Mouse (Mus musculus): ENCODE results near the gene Cep104. TPM values are rescaled to one million over a fixed set of nuclear protein-coding genes. Genes with fewer than 3 reads are reported as not detected.

Gene Cep104
- polyA plus RNA-seq, 1 experiment = 19.8 TPM

- peaks cover 10% of the 10 kb centered on the region for H3K36me3 ChIP-seq (ENCODE audit: control insufficient read depth, insufficient read depth)
- TF ChIP-seq MYOD1 (IDR thresholded peaks at IDR 0.05; ENCODE audit: control insufficient read depth, insufficient read length, low read depth) (no peak), MAX (IDR thresholded peaks at IDR 0.05) (peak; percentile 91), CTCF (IDR thresholded peaks at IDR 0.05; ENCODE audit: control insufficient read depth, insufficient read depth, insufficient read length) (no peak), USF1 (IDR thresholded peaks at IDR 0.05; ENCODE audit: low read depth) (peak; percentile 88), FOSL1 (IDR thresholded peaks at IDR 0.05; ENCODE audit: insufficient read depth, low read length, poor library complexity, severe bottlenecking) (no peak), CEBPB (IDR thresholded peaks at IDR 0.05; ENCODE audit: low read depth) (no peak), MYOG (IDR thresholded peaks at IDR 0.05; ENCODE audit: control insufficient read depth, extremely low read depth, insufficient read length) (no peak)
- no peaks in the 10 kb centered on the region for H3K27me3 ChIP-seq (ENCODE audit: control insufficient read depth, insufficient read depth, insufficient read length)
- peak within 1 kb of the TSS; percentile 65 for H3K4me3 ChIP-seq (ENCODE audit: insufficient read depth, poor library complexity, severe bottlenecking)
- peak within 1 kb of the TSS; percentile 72 for H3ac ChIP-seq (ENCODE audit: control insufficient read depth, insufficient read length, low read depth)
- H3K79me2 ChIP-seq (ENCODE audit: control insufficient read depth, insufficient read depth) = peaks cover 15% of the 10 kb centered on the region
- peaks cover 2% of the 10 kb centered on the region for H3K79me3 ChIP-seq (ENCODE audit: low read depth)
Measured at GRCm38 (mm10) chr4:153956569-153957405, 18.2 kb upstream of the Cep104 start, which contains the start of gene A430005L14Rik. Gene A430005L14Rik, plus strand, starts transcription at chr4:153957237.

- TF ChIP-seq FOSL1 (IDR thresholded peaks at IDR 0.05; ENCODE audit: insufficient read depth, low read length, poor library complexity, severe bottlenecking) (no peak), MYOG (IDR thresholded peaks at IDR 0.05; ENCODE audit: control insufficient read depth, extremely low read depth, insufficient read length) (no peak), CTCF (IDR thresholded peaks at IDR 0.05; ENCODE audit: control insufficient read depth, insufficient read depth, insufficient read length) (no peak), USF1 (IDR thresholded peaks at IDR 0.05; ENCODE audit: low read depth) (no peak), CEBPB (IDR thresholded peaks at IDR 0.05; ENCODE audit: low read depth) (no peak), MAX (IDR thresholded peaks at IDR 0.05) (no peak), MYOD1 (IDR thresholded peaks at IDR 0.05; ENCODE audit: control insufficient read depth, insufficient read length, low read depth) (no peak)
- H3K4me3 ChIP-seq (ENCODE audit: insufficient read depth, poor library complexity, severe bottlenecking) = peak overlapping the region; percentile 65
- peaks cover 12% of the 10 kb centered on the region for H3K36me3 ChIP-seq (ENCODE audit: control insufficient read depth, insufficient read depth)
- peak overlapping the region; percentile 70 for H3ac ChIP-seq (ENCODE audit: control insufficient read depth, insufficient read length, low read depth)
- H3K27me3 ChIP-seq (ENCODE audit: control insufficient read depth, insufficient read depth, insufficient read length) = no peaks in the 10 kb centered on the region
- H3K79me3 ChIP-seq (ENCODE audit: low read depth) = peaks cover 2% of the 10 kb centered on the region
- peaks cover 15% of the 10 kb centered on the region for H3K79me2 ChIP-seq (ENCODE audit: control insufficient read depth, insufficient read depth)
Measured at GRCm38 (mm10) chr4:153957444-153958250, 17.3 kb upstream of the Cep104 start.

GRCm38 (mm10) chr4:153962631-153963030, 12.4 kb upstream of the Cep104 start:
- no peak for TF ChIP-seq FOSL1 (IDR thresholded peaks at IDR 0.05; ENCODE audit: insufficient read depth, low read length, poor library complexity, severe bottlenecking)
- TF ChIP-seq CTCF (IDR thresholded peaks at IDR 0.05; ENCODE audit: control insufficient read depth, insufficient read depth, insufficient read length) = no peak
- no peak for TF ChIP-seq USF1 (IDR thresholded peaks at IDR 0.05; ENCODE audit: low read depth)
- TF ChIP-seq MYOG (IDR thresholded peaks at IDR 0.05; ENCODE audit: control insufficient read depth, extremely low read depth, insufficient read length) = no peak
- no peak for TF ChIP-seq MAX (IDR thresholded peaks at IDR 0.05)
- TF ChIP-seq MYOD1 (IDR thresholded peaks at IDR 0.05; ENCODE audit: control insufficient read depth, insufficient read length, low read depth) = no peak
- TF ChIP-seq CEBPB (IDR thresholded peaks at IDR 0.05; ENCODE audit: low read depth) = no peak
- Histone ChIP-seq H3ac (ENCODE audit: control insufficient read depth, insufficient read length, low read depth) (no peak overlapping the region), H3K79me3 (ENCODE audit: low read depth) (peaks cover 2% of the 10 kb centered on the region), H3K36me3 (ENCODE audit: control insufficient read depth, insufficient read depth) (peaks cover 19% of the 10 kb centered on the region), H3K79me2 (ENCODE audit: control insufficient read depth, insufficient read depth) (peaks cover 12% of the 10 kb centered on the region), H3K4me3 (ENCODE audit: insufficient read depth, poor library complexity, severe bottlenecking) (no peak overlapping the region), H3K27me3 (ENCODE audit: control insufficient read depth, insufficient read depth, insufficient read length) (no peaks in the 10 kb centered on the region)

- no peaks in the 10 kb centered on the region for H3K79me3 ChIP-seq (ENCODE audit: low read depth)
- H3ac ChIP-seq (ENCODE audit: control insufficient read depth, insufficient read length, low read depth) = no peak overlapping the region
- no peaks in the 10 kb centered on the region for H3K27me3 ChIP-seq (ENCODE audit: control insufficient read depth, insufficient read depth, insufficient read length)
- H3K4me3 ChIP-seq (ENCODE audit: insufficient read depth, poor library complexity, severe bottlenecking) = no peak overlapping the region
- TF ChIP-seq USF1 (IDR thresholded peaks at IDR 0.05; ENCODE audit: low read depth) = no peak
- no peaks in the 10 kb centered on the region for H3K79me2 ChIP-seq (ENCODE audit: control insufficient read depth, insufficient read depth)
- H3K36me3 ChIP-seq (ENCODE audit: control insufficient read depth, insufficient read depth) = peaks cover 21% of the 10 kb centered on the region
Measured at GRCm38 (mm10) chr4:153966651-153967050, 8.3 kb upstream of the Cep104 start.

GRCm38 (mm10) chr4:153967556-153967955, 7.4 kb upstream of the Cep104 start:
- H3K79me2 ChIP-seq (ENCODE audit: control insufficient read depth, insufficient read depth) = no peaks in the 10 kb centered on the region
- no peaks in the 10 kb centered on the region for H3K79me3 ChIP-seq (ENCODE audit: low read depth)
- no peak overlapping the region for H3ac ChIP-seq (ENCODE audit: control insufficient read depth, insufficient read length, low read depth)
- TF ChIP-seq FOSL1 (IDR thresholded peaks at IDR 0.05; ENCODE audit: insufficient read depth, low read length, poor library complexity, severe bottlenecking) = no peak
- TF ChIP-seq MYOD1 (IDR thresholded peaks at IDR 0.05; ENCODE audit: control insufficient read depth, insufficient read length, low read depth) = no peak
- TF ChIP-seq CEBPB (IDR thresholded peaks at IDR 0.05; ENCODE audit: low read depth) = no peak
- TF ChIP-seq CTCF (IDR thresholded peaks at IDR 0.05; ENCODE audit: control insufficient read depth, insufficient read depth, insufficient read length) = no peak
- TF ChIP-seq MAX (IDR thresholded peaks at IDR 0.05) = no peak
- no peak for TF ChIP-seq USF1 (IDR thresholded peaks at IDR 0.05; ENCODE audit: low read depth)
- TF ChIP-seq MYOG (IDR thresholded peaks at IDR 0.05; ENCODE audit: control insufficient read depth, extremely low read depth, insufficient read length) = no peak
- no peak overlapping the region for H3K4me3 ChIP-seq (ENCODE audit: insufficient read depth, poor library complexity, severe bottlenecking)
- H3K27me3 ChIP-seq (ENCODE audit: control insufficient read depth, insufficient read depth, insufficient read length) = no peaks in the 10 kb centered on the region
- H3K36me3 ChIP-seq (ENCODE audit: control insufficient read depth, insufficient read depth) = peaks cover 18% of the 10 kb centered on the region
